Mouse (Mus musculus) adrenal gland, postnatal 25 days (tissue): ENCODE data around the gene Emid1. TPM values are rescaled to one million over a fixed set of nuclear protein-coding genes. Genes with fewer than 3 reads are reported as not detected.
A peak's percentile ranks its signal among the peaks of the same experiment; 100 is the strongest.
"Not testable (repeated sequence)": the region's sequence is repeated elsewhere in the genome, so short reads cannot be mapped to it uniquely, and the experiment has no call there.

Experiments used
- DNase-seq: peaks from one replicate; pipeline ENCODE4 v3.0.0; 2021; ENCODE audit warnings: mixed read lengths
- total RNA-seq: library from RNA; stranded (reverse); gene quantifications from 2 replicates; pipeline ENCODE4 v1.2.3, GENCODE M21; 2021

The Emid1 gene
- total RNA-seq, 1 experiment from 2014 or later, result 9.4 TPM

GRCm38 (mm10) chr11:5103986-5104509 lies 48.0 kb downstream of the Emid1 start:
- DNase-seq, result no peak

DNA sequence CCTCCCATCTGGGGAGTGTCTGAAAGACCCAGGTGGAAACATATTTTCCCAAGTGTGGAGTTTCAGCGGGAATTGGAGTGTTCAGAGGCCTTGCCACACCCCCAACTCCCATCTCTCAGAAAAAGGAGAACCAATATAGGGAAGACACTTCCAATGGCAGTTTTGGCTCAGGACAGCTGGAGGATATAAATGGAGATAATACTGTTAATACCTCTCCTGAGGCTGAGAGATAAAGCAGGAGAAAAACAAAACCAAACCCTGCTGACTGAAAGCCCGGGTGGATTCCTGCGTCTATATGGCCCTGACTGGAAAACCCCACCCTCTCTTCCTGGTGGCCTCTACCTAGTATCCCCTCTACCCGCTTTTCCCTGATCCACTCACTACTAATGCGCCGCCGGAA lies 49.7 kb downstream of the Emid1 start:
- DNase-seq, result no peak

DNA sequence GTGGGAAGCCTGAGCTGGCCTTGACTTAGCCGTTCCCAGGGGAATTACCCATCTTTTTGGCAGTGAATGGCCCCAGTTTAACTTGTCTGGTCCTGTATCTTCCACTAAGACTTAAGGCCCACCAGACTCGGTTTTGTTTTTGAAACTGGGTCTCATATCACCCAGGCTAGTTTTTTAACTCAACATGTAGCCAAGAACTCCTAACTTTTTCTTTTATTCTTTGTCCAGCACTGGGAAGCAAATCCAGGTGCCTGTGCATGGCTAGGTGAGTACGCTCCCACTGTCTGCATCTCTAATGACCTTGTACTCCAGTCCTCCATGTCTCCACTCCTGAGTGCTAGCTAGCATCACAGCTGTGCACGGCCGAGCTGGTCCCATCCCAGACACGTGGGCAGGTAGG lies 50.4 kb downstream of the Emid1 start:
- no peak for DNase-seq

DNA sequence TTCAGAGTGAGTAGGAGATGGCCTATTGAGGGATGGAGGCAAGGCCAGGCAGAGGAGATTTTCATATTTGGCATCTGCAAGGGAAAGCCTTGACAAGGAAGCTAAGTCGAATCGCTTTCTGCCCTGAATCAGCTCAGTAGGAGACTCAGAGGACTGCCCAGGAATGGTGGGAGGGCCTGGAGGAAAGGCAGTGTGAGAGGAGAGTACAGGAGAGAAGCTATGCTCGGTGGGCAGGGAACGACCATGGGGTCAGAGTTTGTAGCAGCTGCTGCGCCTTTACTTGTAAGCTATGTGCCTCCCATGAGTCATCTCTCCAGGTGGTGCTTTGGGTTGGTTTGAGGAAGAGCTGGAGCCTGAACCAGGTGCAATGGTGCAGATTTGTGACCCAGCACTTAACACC lies 51.3 kb downstream of the Emid1 start:
- no peak for DNase-seq

DNA sequence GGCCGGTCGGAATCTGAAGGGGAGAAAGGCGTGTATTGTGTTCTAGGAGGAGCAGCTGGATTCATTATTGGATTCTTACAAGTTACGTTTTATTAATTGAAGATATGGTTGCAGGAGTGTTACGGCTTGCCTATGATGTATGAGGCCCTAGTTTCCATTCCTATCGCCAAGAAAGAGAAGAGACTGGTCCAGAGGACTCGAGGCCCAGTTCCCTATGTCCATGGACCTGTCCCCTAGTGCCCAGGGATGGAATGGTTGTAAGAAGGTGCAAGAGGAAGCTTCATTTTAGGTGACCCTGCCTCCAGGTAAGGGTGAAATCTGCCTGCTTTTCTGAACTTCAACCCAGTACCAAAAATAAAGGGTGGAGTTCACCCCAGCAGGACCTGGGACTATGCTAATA lies 51.8 kb downstream of the Emid1 start:
- DNase-seq, result no peak

DNA sequence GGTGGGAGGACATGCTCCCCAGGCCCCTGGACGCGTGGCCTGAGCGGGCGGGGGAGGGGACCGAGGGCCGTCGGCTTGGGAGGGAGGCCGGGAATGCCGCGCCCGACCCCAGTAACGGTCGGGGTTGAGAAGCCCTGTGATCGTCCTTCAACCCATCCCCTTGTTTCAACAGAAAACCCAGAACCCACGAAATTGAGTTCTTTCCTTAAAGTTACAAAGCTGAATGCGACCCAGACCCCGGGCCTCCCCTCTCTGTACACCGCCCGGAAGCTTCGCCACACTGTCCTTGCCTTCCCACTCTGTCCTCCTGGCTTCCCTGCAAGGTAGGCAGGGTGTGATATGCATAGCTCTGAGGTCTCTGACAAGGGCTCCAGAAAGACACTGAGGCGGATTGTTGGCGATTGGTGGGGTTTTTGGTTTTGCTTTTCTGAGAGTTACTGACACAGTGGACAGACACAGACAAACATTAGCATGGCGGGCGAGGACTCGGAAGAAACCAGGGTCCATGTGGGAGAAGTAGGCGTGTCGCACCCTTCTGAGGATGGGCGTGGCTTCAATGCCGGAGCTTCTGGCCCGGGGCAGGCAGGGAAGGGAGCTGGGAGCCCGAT lies 52.4 kb downstream of the Emid1 start:
- DNase-seq, result peak; percentile 83

GRCm38 (mm10) chr11:5098736-5099542 lies 53.1 kb downstream of the Emid1 start, which contains the start of the genes Rhbdd3 and Ewsr1:
TSS of gene Rhbdd3 (plus strand) at chr11:5098926.
TSS of gene Ewsr1 (minus strand) at chr11:5099266.
- peak; percentile 98 for DNase-seq

DNA sequence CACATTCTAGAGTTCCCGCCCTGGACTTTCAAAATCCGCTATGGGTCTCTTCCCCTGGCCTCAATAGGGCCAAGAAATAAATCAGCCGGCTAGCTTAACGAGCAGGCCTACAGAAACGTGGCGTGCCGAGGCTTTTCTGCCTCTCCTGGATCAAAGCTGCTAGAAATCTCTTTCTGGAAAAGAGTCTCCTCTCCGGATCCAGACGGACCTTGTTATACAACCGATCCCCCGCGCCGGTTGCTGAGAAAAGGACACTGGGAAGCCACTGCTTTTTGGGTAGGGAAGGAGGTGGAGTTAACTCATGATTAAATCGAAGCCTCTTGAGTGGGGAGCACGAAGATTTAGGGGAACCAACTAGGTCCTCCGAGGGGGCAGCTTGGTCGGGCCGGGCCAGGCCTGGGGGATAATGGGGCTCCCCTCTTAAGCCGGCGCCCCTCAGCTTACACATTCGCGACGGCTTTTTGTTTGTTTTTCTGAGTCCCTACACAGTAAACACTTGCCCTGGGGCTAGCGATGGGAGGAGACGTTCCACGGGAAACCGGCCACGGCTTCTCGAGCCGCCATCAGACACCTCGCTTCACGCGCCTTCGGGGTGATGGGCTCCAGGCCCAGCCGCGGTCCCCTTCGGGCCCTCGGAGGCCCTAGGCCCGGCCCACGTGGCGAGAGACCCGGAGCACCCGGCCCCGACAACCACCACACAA lies 53.9 kb downstream of the Emid1 start:
- DNase-seq, result peak; percentile 42

GRCm38 (mm10) chr11:5096480-5097020 lies 55.5 kb downstream of the Emid1 start:
- DNase-seq, result no peak

GRCm38 (mm10) chr11:5095877-5096276 lies 56.2 kb downstream of the Emid1 start:
- no peak for DNase-seq

GRCm38 (mm10) chr11:5091706-5092105 lies 60.4 kb downstream of the Emid1 start:
- no peak for DNase-seq

DNA sequence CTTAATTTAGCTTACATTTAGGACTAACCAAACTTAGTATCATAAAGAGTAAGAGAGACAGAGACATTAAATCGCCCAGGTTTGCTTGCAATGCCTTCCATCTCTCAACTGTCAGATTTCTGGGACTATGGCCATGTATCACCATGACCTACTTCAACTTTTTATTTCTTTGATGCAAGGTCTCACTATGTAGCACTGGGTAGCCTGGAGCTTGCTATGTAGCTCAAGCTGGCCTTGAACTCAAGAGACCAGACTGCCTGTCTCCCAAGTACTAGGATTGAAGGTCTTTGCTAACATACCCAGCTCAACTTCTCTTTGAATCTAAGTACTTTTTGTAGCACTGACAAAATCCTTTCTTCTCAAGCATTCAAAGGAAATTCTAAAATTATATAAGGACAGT lies 62.9 kb downstream of the Emid1 start:
- no peak for DNase-seq

DNA sequence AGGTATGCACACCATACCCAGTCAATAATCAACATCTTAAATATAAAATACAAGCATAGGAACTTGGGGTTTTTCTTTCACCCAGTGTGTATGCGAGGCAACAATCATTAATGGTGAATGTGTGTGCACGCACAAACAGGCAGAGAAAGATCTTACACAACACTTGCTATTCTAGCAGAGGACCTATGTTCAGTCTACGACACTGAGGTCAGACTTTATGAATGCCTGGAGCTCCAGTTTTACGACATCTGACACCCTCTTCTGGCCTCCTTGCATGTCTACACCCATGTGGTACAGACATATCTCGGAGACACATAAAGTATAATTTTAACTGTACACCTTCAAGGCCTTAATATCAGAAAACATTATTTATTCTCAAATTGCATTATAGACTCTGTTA lies 75.2 kb downstream of the Emid1 start:
- DNase-seq, result not testable (repeated sequence)

DNA sequence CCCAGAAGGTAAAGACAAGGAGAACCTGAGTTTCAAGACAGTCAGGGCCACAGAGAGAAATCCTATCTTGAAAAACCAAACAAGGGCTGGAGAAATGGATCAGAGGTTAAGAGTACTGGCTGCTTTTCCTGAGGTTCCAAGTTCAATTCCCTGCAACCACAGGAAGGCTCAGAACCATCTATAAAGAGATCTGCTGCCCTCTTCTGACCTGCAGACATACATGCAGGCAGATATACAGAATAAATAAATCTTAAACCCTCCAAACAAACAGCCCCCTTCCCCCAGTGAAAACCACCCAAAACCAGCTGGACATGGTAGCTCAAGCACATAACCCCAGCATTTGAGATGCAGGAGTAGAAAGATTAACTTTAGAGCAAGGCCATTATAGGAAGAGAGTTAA lies 76.3 kb downstream of the Emid1 start:
- no peak for DNase-seq

DNA sequence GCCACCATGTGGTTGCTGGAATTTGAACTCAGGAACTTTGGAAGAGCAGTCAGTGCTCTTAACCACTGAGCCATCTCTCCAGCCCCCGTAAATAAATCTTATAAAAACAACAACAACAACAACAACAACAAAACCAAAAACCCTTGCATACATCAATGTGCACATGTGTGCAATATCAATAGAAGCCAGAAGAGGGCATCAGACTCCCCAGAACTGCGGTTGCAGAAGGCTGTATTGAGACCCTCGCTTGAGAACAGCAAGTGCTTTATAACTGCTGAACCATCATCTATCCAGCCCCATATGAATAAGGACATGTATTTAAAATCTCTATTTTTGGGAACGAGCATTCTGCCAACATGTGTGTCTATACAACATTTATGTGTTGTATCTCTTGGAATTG lies 77.2 kb downstream of the Emid1 start:
- DNase-seq, result no peak

- no peak for DNase-seq
Observed at GRCm38 (mm10) chr11:5068126-5068971, 83.7 kb downstream of the Emid1 start.

DNA sequence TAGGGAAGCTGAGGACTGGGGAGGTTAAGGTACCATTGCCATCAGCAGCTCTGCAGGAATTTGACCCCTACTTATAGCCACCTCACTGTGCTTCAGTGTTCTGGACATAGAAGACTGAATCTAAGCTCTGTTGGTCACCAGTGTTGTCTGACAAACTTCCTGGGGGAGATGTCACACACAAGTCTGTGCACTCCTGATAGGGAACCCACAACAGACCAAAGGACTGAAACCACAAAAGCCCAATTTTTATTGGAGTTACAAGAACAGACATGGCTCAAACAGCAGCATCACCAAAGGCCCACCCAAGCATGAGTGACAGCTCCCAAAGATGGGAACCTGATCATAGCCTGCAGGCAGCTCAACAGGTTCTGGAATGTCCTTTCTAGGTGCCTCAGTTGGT lies 85.0 kb downstream of the Emid1 start:
- DNase-seq, result no peak

DNA sequence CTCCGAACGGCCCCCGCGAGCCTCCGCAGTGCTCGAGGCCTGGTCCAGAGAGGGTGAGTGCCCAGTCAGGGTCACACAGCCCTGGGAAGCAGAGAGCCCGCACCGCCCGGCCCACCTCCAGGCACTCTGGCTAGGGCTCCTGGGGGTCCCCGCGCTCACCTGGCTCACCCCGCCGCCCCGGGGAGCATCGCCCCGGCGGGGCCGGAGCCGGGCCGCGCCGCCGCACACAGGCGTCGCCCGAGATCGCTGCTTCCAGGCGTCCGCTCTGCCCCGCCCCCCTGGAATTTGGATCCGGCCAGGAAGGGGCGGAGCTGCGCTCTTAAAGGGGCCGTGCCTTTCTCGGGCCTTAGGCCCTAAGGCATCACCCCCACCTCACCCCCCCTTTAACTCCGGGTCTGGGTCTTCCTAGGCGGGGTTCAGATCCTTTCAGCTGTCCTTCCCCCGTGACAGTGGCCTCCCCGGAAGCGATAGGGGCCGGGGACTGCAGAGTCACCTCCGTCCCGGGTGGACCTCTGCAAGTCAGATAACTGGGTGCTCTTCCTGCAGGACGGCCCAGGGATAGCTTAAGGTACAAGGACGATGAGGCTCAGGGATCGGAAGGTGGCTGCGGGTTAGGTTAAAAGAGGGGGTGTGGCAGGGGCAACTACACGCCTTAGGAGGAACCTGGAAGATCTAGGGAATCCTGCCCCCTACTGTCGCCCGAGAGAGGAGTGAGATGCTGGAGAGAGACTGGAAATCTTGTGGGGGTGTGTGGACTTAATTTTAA lies 86.8 kb downstream of the Emid1 start, which contains the start of gene Gas2l1:
Gas2l1 (minus strand) TSS at position 272 of the 766 bp plus-strand sequence.
- DNase-seq, result peak; percentile 93

- DNase-seq, result no peak
Observed at GRCm38 (mm10) chr11:5064282-5065055, 87.6 kb downstream of the Emid1 start.
